Mouse (Mus musculus) neural tube, embryonic 11.5 days (tissue): ENCODE data around the gene 6330409D20Rik. TPM values are rescaled to one million over a fixed set of nuclear protein-coding genes. Genes with fewer than 3 reads are reported as not detected.
A peak's percentile ranks its signal among the peaks of the same experiment; 100 is the strongest.

Experiments
- ATAC-seq: fragments of 200-750 bp; cut with Nextera tagmentation; 2 replicates; pipeline ENCODE4 v1.8.0; 2017; ENCODE audit warnings: moderate number of reproducible peaks, mild to moderate bottlenecking, moderate TSS enrichment, moderate library complexity; ENCODE audit not compliant: insufficient read depth, low FRiP score, low TSS enrichment
- DNase-seq: peaks from one replicate; pipeline ENCODE4 v3.0.0-alpha.2; 2015; ENCODE audit warnings: low spot score
- H3K27ac ChIP-seq: fragments of 300-500 bp; sonication (generic); 2 replicates; pipeline ENCODE4 v1.5.1; 2014; ENCODE audit warnings: low read depth, mild to moderate bottlenecking, low read length
- H3K27me3 ChIP-seq: fragments of 300-500 bp; sonication (generic); 2 replicates; pipeline ENCODE4 v1.6.1; 2014; ENCODE audit warnings: mild to moderate bottlenecking, low read length, mixed read lengths; ENCODE audit not compliant: control insufficient read depth, insufficient read depth
- H3K36me3 ChIP-seq: fragments of 300-500 bp; sonication (generic); 2 replicates; pipeline ENCODE4 v1.6.1; 2014; ENCODE audit warnings: mild to moderate bottlenecking, low read length, moderate library complexity, mixed read lengths; ENCODE audit not compliant: control insufficient read depth, insufficient read depth
- H3K4me1 ChIP-seq: fragments of 300-500 bp; sonication (generic); 2 replicates; pipeline ENCODE4 v1.6.1; 2014; ENCODE audit warnings: low read length, mixed read lengths; ENCODE audit not compliant: control insufficient read depth, insufficient read depth
- H3K4me2 ChIP-seq: fragments of 300-500 bp; sonication (generic); 2 replicates; pipeline ENCODE4 v1.6.1; 2014; ENCODE audit warnings: low read depth, mild to moderate bottlenecking, moderate library complexity
- H3K4me3 ChIP-seq: fragments of 300-500 bp; sonication (generic); 2 replicates; pipeline ENCODE4 v1.5.1; 2014; ENCODE audit warnings: low read depth, low read length
- H3K9ac ChIP-seq: fragments of 300-500 bp; sonication (generic); 2 replicates; pipeline ENCODE4 v1.6.1; 2014; ENCODE audit warnings: mild to moderate bottlenecking, low read length
- H3K9me3 ChIP-seq: fragments of 300-500 bp; sonication (generic); 2 replicates; pipeline ENCODE4 v1.6.1; 2016; ENCODE audit warnings: low read length; ENCODE audit not compliant: control insufficient read depth
- WGBS: fragments of 180-500 bp; shearing (Covaris S2); extraction: QIAGEN DNeasy Blood & Tissue Kit; methylation state at CpG from one replicate; pipeline ENCODE4 v1.1.7; 2014; 5-methylcytosine and 5-hydroxymethylcytosine counted together
- microRNA counts: library from miRNA; unstranded; fragments of <30 nt; microRNA quantifications from one replicate; lab custom pipeline; 2015
- microRNA-seq: library from miRNA; unstranded; fragments of <30 nt; microRNA quantifications from one replicate; pipeline ENCODE4, GENCODE M21; 2016
- polyA plus RNA-seq: library from polyadenylated mRNA; unstranded; fragments of >200 nt; fragmentation: Nextera tagmentation; extraction: Ambion mirVana; gene quantifications from 2 replicates; pipeline ENCODE4 v1.2.1, GENCODE M21; 2014

The 6330409D20Rik gene
- polyA plus RNA-seq, 1 experiment from 2014 or later: 2.2 TPM

- no peak overlapping the region for H3K27ac ChIP-seq
- no peak overlapping the region for H3K9ac ChIP-seq
- H3K4me1 ChIP-seq: no peaks in the 10 kb centered on the region
- H3K4me3 ChIP-seq: no peak overlapping the region
- DNase-seq: no peak
- H3K27me3 ChIP-seq: no peaks in the 10 kb centered on the region
- ATAC-seq: no peak
- no peaks in the 10 kb centered on the region for H3K9me3 ChIP-seq
- H3K36me3 ChIP-seq: peaks cover 11% of the 10 kb centered on the region; the same call in 1 of the 2 replicates
- 80% methylated on average over 14 of the region's 14 CpGs for WGBS
- no peak overlapping the region for H3K4me2 ChIP-seq
Measured at GRCm38 (mm10) chr2:32682721-32683417, 57.9 kb downstream of the 6330409D20Rik start.

MicroRNA genes within 50 kb of the gene (microRNA counts, 519-probe panel; counts per million panel counts)
- 171 counts per million, percentile 57 among the panel's probes with 10 or more counts for microRNA mmu-miR-2861 (lab: Ali Mortazavi, UCI)

Small RNAs within 50 kb of the gene (microRNA-seq; reads per million reads assigned to microRNA genes)
- gene Mir2861 (not detected), gene Mir3960 (not detected), gene Mir8093 (not detected)

Other genes starting within 250 kb of the 6330409D20Rik start
- 13.1 and 13.2 TPM in 2 replicates for gene Fam102a, start 205.7 kb downstream of the 6330409D20Rik start, polyA plus RNA-seq
- gene Dpm2, start 170.2 kb downstream of the 6330409D20Rik start, polyA plus RNA-seq: 110 and 111 TPM in 2 replicates
- 2.6 and 3.6 TPM in 2 replicates for gene Pip5kl1, start 166.2 kb downstream of the 6330409D20Rik start, polyA plus RNA-seq
- gene 9430097D07Rik, start 165.3 kb downstream of the 6330409D20Rik start, polyA plus RNA-seq: 0.25 and 0.58 TPM in 2 replicates
- 20.9 and 21.8 TPM in 2 replicates for gene St6galnac4, start 153.9 kb downstream of the 6330409D20Rik start, polyA plus RNA-seq
- 4.8 and 5.1 TPM in 2 replicates for gene St6galnac6, start 141.3 kb downstream of the 6330409D20Rik start, polyA plus RNA-seq
- 33.0 and 33.8 TPM in 2 replicates for gene Ak1, start 119.3 kb downstream of the 6330409D20Rik start, polyA plus RNA-seq
- gene Eng, start 94.4 kb downstream of the 6330409D20Rik start, polyA plus RNA-seq: 24.5 and 26.8 TPM in 2 replicates
- 18.0 and 19.4 TPM in 2 replicates for gene Fpgs, start 36.9 kb downstream of the 6330409D20Rik start, polyA plus RNA-seq
- 82.4 and 84.6 TPM in 2 replicates for gene Cdk9, start 27.9 kb downstream of the 6330409D20Rik start, polyA plus RNA-seq
- 30.6 TPM in 2 replicates for gene Sh2d3c, start 20.0 kb downstream of the 6330409D20Rik start, polyA plus RNA-seq
- 59.7 and 63.1 TPM in 2 replicates for gene Tor2a, start 16.2 kb upstream of the 6330409D20Rik start, polyA plus RNA-seq
- gene Ttc16, start 34.6 kb upstream of the 6330409D20Rik start, polyA plus RNA-seq: 0.27 and 1.1 TPM in 2 replicates
- gene Ptrh1, start 34.8 kb upstream of the 6330409D20Rik start, polyA plus RNA-seq: 3.4 and 3.6 TPM in 2 replicates
- gene Cfap157, start 43.4 kb upstream of the 6330409D20Rik start, polyA plus RNA-seq: 0.87 TPM in 1 of 2 replicates, not detected in the other
- 74.0 and 89.9 TPM in 2 replicates for gene Stxbp1, start 106.2 kb upstream of the 6330409D20Rik start, polyA plus RNA-seq
- gene Fam129b, start 135.1 kb upstream of the 6330409D20Rik start, polyA plus RNA-seq: 17.0 and 17.2 TPM in 2 replicates
- gene Rpl12, start 220.5 kb upstream of the 6330409D20Rik start, polyA plus RNA-seq: 147 and 152 TPM in 2 replicates
- gene Lrsam1, start 220.6 kb upstream of the 6330409D20Rik start, polyA plus RNA-seq: 10.2 and 12.6 TPM in 2 replicates
- 12.4 and 13.3 TPM in 2 replicates for gene Slc2a8, start 241.1 kb upstream of the 6330409D20Rik start, polyA plus RNA-seq